Mouse (Mus musculus): ENCODE results near the gene Chchd1.

- no peak for TF ChIP-seq CTCF (IDR thresholded peaks at IDR 0.05; ENCODE audit: insufficient read depth, low read depth, low read length)
- TF ChIP-seq POLR2A (IDR thresholded peaks at IDR 0.05; ENCODE audit: insufficient read depth, low read depth, low read length), result no peak
These were observed 40.8 kb downstream of the Chchd1 start for GRCm38 (mm10) chr14:20743614-20744013.
